Mouse (Mus musculus) bone marrow, adult 2 months (tissue): ENCODE data around the gene Rprd1b. TPM values are rescaled to one million over a fixed set of nuclear protein-coding genes. Genes with fewer than 3 reads are reported as not detected.

Experiments
- H3K27ac ChIP-seq: fragments of 200-500 bp; 2 replicates; pipeline ENCODE4 v1.5.1; 2012; ENCODE audit warnings: low read depth, mild to moderate bottlenecking, control low read depth, inconsistent platforms, low read length; ENCODE audit not compliant: control insufficient read depth, poor library complexity, insufficient read depth
- H3K4me1 ChIP-seq: fragments of 200-500 bp; 2 replicates; pipeline ENCODE4 v1.6.1; 2011; ENCODE audit warnings: low read length; ENCODE audit not compliant: control insufficient read depth, insufficient read depth
- H3K4me3 ChIP-seq: fragments of 200-500 bp; replicated peaks from 2 replicates; pipeline ENCODE3; 2011; ENCODE audit warnings: mild to moderate bottlenecking, low read depth, low read length, control low read depth; ENCODE audit not compliant: control insufficient read depth
- CTCF ChIP-seq: fragments of 200-500 bp; IDR thresholded peaks from 2 replicates; pipeline ENCODE4 v1.5.1; 2011; ENCODE audit warnings: low read length, control low read depth; ENCODE audit not compliant: control insufficient read depth, insufficient read depth
- POLR2A ChIP-seq: fragments of 200-500 bp; IDR thresholded peaks from 2 replicates; pipeline ENCODE4 v1.6.1; 2011; ENCODE audit warnings: low read depth, mild to moderate bottlenecking, control low read depth, low read length, borderline replicate concordance; ENCODE audit not compliant: control insufficient read depth
- WGBS: fragments of 180-500 bp; shearing (Covaris S2); methylation state at CpG from one replicate; pipeline ENCODE4 v1.1.7; 2018; 5-methylcytosine and 5-hydroxymethylcytosine counted together
- polyA plus RNA-seq: library from polyadenylated mRNA; stranded (reverse); fragments of >200 nt; gene quantifications from 2 replicates; pipeline ENCODE4 v1.2.4, GENCODE M21; 2011; ENCODE audit warnings: low replicate concordance; ENCODE audit not compliant: missing spikeins, insufficient read depth, insufficient read length

The Rprd1b gene
- polyA plus RNA-seq, 1 experiment, result 8.6 TPM

DNA sequence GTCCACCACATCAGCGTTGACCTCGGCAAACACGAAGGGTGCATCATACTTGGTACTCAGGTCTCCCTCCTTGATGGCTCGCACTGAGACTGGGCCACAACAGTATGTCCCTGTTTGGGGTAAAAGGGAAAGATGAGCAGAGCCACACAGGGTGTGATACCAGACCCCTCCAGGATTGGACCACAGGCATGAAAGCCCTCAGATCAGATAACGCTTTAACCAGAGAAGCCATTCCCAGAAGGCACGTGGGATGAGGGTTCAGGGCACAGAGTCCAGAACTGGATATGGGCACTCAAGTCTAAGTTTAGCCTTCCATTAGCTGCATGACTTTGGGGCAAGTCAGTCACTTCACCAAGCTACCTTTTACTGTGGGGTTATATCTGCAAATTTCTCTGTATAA is 98.9 kb downstream of the Rprd1b start:
- TF ChIP-seq CTCF (no peak), POLR2A (no peak)
- H3K4me1 ChIP-seq, result no peaks in the 10 kb centered on the region; the same call in 1 of the 2 replicates
- no peak overlapping the region for H3K4me3 ChIP-seq
- whole genome bisulfite sequencing, result 92% methylated on average over 6 of the region's 6 CpGs
- no peak overlapping the region for H3K27ac ChIP-seq

DNA sequence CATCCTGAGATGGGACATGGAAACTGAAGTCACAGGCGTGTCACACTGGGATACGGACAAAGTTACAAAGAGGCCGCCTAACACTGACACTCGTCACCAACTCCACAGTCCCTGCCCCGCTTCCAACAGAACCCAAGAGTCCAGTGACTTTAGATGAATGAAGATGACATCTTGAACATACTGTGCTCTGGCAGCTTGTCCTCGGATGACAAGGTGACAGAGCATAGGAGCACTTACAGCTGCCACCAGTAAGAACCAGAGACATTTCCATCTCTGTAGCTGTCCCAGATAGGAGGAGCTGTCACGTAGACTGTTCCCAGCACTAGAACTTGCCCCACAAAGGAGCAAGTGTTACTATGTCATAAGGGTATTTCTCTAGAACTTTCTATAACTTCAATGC is 99.6 kb downstream of the Rprd1b start:
- Histone ChIP-seq H3K27ac (no peak overlapping the region), H3K4me1 (peaks cover 3% of the 10 kb centered on the region), H3K4me3 (no peak overlapping the region)
- WGBS, result 92% methylated on average over 7 of the region's 7 CpGs
- TF ChIP-seq POLR2A (no peak), CTCF (no peak)

DNA sequence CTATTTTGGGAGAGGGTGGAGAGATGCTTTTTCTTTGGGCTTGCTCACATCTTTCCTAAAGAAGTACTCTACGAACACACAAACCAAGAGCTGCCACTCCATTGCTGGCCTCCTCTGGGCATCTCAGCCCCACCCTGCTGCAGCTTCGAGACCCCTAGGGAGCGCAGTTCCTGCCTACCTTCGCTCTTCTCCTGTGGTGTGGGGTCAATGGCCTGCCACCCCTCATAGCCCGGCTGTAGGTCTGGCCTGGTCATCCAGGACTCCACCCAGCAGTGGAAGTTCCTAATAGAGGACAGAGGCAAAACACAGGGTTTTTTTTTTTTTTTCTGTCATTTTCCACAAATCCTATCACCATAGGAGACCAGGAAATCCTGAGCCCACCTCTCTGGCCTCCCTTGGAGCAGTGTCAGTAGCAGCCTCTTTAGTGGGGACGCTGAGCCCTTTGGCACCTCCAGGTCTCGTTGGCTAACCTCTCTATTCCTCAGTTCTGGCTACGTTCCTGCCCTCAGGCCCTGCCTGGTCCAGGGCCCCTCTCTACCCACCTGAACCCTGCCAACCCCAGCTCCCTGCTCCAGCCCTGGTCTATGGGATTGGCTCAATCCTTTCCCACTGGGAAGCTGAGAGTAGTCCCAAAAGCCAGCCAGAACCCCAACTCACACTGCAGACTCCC is 100.3 kb downstream of the Rprd1b start:
- Histone ChIP-seq H3K4me1 (peaks cover 5% of the 10 kb centered on the region), H3K4me3 (no peak overlapping the region), H3K27ac (no peak overlapping the region)
- TF ChIP-seq POLR2A (no peak), CTCF (no peak)
- 93% methylated on average over 8 of the region's 8 CpGs for WGBS

DNA sequence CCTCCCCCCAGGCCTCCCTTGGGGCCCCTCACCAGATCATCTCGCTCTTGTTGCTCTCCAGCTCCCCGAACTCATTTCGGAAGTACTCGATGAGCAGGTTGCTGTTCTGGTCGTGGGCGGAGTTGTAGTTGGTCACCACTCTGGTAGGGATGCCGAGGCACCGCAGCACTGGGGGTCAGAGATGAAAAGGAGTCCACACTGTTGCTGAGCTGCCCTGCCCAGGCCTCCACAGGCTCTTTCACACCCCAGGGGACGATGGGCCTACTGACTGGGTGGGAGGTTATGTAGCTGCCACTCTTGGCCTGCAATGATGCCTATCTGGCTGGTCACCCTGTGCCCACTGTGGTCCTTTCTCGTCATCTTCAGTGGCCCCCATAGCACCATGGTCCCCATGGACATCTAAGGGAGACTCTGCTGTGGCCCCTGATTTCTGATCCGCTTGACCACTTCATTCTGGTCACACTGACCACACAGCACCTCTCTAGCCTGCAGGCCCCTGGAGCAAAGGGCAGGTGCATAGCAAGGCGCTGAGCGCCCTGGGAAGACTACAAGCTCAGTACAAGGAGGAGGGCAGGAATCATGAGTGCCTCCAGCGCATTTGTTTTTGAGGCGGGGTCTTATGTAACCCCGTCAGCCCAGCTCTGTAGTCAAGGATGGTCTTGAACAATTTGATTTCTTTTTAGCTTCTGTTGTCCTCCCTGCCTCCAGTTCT is 101.2 kb downstream of the Rprd1b start:
- no peak for TF ChIP-seq POLR2A
- no peak for TF ChIP-seq CTCF
- H3K4me1 ChIP-seq, result peaks cover 6% of the 10 kb centered on the region
- H3K27ac ChIP-seq, result no peak overlapping the region
- no peak overlapping the region for H3K4me3 ChIP-seq
- WGBS, result 92% methylated on average over 16 of the region's 16 CpGs

DNA sequence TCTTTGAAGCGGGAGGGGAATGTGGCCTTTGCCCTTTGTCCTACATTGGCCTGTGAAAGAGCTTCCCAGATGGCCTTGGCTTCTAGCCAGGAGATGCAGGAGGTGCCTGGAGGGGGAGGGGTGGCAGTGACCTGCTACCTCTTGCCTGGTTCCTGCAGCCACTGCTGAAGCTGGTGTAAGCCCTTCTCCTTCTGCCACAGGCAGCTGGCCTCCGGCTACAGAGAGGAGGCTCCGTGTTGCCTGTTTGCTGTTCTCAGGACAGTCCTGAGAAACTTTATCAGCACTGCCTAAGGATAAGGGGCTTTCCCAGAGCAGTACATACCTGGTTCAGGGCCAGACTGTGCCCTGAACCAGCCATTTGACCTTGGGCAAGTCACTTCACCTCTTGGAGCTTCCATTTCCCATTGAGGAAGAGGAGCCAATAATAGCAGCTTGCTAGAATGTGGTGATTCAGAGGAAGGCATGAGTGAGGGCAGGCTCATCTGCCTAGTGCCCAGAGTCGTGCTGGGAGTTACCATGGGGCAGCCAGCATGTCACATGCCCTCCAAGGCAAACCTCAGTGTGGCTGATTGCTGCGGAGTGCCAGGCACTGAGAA is 102.2 kb downstream of the Rprd1b start:
- WGBS, result 74% methylated on average over 5 of the region's 5 CpGs
- H3K4me3 ChIP-seq, result no peak overlapping the region
- TF ChIP-seq CTCF, result no peak
- TF ChIP-seq POLR2A, result no peak
- H3K4me1 ChIP-seq, result peaks cover 6% of the 10 kb centered on the region
- no peak overlapping the region for H3K27ac ChIP-seq

DNA sequence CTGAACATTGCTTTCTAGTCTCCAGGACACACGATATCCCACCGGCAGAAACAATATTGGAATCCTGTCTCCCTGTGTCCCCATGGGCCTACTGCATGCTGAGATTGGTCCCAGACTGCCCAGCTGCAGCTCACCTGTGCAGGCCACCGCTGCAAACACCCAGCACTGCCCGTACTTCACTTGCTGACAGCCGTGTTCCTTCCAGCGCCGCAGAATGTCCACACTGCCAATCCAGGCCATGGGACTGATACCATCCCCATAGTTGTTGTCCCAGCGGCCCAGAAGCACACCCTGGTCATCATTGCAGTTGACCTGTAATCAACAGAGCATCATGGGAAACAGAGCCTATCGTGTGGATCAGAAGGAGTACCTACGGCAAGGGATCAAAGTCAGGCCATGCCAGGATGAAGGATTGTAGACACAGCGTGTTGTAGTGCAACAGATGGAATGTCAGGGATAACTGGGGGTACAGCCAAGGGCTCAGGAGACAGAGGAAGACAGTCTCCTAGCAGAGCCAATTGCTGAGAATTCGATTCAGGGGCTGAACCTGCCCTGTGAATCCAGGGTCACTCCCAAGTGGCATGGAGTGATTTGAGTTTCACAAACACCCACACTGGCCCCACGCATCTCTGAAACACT is 103.0 kb downstream of the Rprd1b start:
- TF ChIP-seq POLR2A (no peak), CTCF (no peak)
- Histone ChIP-seq H3K4me1 (peaks cover 6% of the 10 kb centered on the region), H3K4me3 (no peak overlapping the region), H3K27ac (no peak overlapping the region)
- WGBS, result 93% methylated on average over 13 of the region's 13 CpGs

DNA sequence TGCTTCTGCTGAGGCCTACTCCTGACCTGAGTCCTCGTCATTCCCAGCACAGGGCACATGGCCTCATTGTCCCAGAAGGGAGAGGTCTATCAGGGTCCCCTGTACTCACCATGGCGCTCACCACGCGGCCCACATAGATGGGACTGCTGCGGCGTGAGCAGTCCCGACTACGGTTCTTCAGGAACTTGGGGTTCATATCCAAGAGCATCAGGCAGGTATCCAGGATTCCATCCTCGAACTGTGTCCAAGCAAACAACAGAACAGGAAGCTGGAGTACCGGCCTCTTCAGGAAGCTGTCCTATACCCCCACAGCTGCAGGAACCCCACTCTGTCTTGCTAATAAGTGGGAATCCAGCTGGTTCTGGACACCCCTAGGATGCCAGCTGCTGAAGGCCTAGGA is 104.0 kb downstream of the Rprd1b start:
- Histone ChIP-seq H3K4me1 (peaks cover 6% of the 10 kb centered on the region), H3K4me3 (no peak overlapping the region), H3K27ac (no peak overlapping the region; the same call in 1 of the 2 replicates)
- 87% methylated on average over 10 of the region's 10 CpGs for WGBS
- TF ChIP-seq CTCF, result no peak
- TF ChIP-seq POLR2A, result no peak

DNA sequence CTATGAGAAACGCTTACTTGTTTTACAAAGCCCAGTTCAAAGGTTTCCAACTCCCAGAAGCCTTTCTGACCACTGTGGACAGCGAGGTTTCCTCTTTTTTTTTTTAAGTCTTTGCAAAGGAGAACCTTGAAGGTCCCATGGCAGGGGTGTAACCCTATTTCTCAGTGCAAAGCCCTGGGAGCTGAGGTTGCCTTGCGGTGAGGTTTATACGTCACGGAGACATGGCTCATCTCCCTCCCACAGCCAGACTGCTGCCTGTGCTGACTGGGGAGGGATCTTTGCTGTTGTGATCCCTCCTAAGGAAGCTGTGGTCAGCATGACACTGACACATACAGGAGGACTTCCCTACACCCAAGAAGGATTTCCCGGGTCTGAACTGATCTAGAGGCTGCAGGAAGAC is 104.8 kb downstream of the Rprd1b start:
- 9% methylated on average over 6 of the region's 6 CpGs for WGBS
- no peak overlapping the region for H3K4me3 ChIP-seq
- H3K27ac ChIP-seq, result peak overlapping the region; percentile 16; the same call in 1 of the 2 replicates
- TF ChIP-seq POLR2A, result no peak
- TF ChIP-seq CTCF, result no peak
- H3K4me1 ChIP-seq, result peaks cover 6% of the 10 kb centered on the region
